Mouse (Mus musculus): ENCODE measurements at regions not wholly inside any gene's neighbourhood (a gene's known extent, or its start where the extent isn't known, plus 50 kb on each side); places are given as distances from the start of the nearest gene placed in this dataset.

- DNase-seq (ENCODE audit: low spot score in 2 of 2) = no peak
Measured at GRCm38 (mm10) chr10:14231464-14231863, 265.6 kb downstream of the Hivep2 start.

GRCm38 (mm10) chr10:14217284-14217683 is 251.4 kb downstream of the Hivep2 start:
- no peak for DNase-seq (ENCODE audit: low spot score in 2 of 2)

DNA sequence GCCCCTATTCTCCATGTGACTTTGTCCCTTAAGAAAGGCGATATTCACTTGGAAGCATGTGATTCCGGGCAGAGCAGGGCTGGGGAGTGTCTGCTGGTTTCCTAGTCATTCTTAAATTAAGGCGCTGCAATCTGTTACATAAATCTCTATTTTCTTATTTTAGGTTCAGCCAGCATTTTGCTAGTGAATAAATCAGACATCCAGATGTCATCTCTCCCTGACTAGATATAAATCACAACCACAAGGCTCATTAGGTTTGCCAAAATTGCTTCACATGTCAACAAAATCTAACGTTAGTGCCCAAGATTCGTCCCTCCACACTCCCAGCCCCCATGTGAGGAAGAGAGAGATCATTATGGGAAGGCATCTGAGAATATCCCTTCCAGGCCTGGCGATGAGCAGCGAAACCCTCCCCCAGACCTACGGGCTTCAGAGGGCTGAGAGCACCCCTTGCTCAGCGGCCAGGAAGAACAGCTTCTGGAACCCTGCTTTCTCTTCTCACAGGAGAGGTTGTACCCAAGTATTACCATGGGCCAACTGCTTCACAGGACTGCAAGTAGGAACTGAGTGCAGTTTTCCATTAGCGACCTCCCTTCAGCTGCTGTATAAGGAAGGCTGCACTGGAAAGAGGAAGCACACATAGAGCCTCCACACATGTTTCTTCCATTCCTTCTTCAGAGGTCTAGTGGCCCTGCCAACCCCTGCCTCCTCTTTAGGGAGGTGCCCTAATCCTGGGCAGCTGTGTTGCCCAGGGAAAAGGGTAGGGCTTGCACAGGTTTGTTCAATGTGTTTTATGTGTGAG is 250.5 kb downstream of the Hivep2 start:
- DNase-seq (ENCODE audit: low spot score in 2 of 2) = no peak

GRCm38 (mm10) chr10:14215512-14215911 is 249.6 kb downstream of the Hivep2 start:
- DNase-seq (ENCODE audit: low spot score in 2 of 2) = no peak

- no peak for DNase-seq (ENCODE audit: low spot score in 2 of 2)
Measured at GRCm38 (mm10) chr10:14213536-14213935, 247.7 kb downstream of the Hivep2 start.

DNA sequence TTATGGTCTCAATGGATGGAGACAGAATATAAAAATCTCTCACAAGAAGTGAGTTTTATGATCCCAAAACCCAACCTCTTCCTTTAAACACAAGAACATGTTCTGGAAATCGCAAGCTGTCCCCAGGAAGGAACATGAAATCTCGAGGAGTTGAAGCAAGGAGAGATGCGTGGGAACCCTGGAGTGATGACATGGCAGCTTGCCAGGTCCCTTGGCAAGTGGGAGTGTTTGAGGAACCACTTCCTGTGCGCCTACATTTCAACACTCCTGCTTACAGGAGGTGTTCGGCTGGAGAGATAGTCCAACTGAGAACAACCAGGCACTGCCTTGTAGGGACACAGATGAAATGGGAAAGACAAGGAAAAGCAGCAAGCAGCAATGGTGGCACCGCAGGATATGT is 246.1 kb downstream of the Hivep2 start:
- no peak for DNase-seq (ENCODE audit: low spot score in 2 of 2)

- no peak for DNase-seq (ENCODE audit: low spot score in 2 of 2)
Measured at GRCm38 (mm10) chr10:14211481-14211880, 245.6 kb downstream of the Hivep2 start.

DNA sequence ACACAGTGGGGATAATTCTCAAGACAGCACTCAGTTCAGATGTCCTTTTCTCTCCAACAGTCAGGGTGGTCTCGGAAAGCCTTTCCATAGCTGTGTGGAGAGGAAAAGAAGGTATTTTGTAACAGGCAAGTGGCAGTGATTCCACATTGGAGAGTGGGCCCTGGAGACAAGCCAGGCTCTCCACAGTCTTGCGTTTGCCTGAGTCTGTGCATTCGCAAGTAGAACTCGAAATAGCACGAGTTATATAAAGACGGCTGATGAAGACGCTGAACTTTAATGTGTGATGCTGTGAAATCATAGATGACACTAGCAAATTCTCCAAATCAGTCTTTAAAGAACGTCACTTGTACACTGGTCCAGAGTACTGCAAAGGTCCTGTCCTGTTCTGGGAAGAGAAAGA is 244.6 kb downstream of the Hivep2 start:
- no peak for DNase-seq (ENCODE audit: low spot score in 2 of 2)

DNA sequence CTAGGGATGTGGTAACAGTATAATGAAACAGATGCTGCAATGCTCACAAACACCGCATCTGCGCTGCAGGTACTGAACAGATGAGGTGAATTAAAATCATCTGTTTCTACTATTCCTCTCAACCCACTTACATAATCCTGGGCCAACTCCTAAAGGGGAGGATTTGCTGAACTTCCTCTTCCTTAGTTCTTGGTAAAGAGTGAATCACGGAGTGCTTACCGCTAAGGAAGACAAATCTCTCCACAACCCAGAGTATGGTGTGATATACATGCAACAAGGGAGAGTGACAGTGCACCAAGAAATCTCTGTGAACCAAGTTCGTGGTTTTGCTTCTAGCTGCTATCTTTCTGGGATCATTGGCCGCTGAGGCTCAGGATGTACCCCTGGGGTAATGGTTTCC is 244.2 kb downstream of the Hivep2 start:
- no peak for DNase-seq (ENCODE audit: low spot score in 2 of 2)

GRCm38 (mm10) chr10:14208206-14208605 is 242.3 kb downstream of the Hivep2 start:
- DNase-seq (ENCODE audit: low spot score in 2 of 2) = no peak

DNA sequence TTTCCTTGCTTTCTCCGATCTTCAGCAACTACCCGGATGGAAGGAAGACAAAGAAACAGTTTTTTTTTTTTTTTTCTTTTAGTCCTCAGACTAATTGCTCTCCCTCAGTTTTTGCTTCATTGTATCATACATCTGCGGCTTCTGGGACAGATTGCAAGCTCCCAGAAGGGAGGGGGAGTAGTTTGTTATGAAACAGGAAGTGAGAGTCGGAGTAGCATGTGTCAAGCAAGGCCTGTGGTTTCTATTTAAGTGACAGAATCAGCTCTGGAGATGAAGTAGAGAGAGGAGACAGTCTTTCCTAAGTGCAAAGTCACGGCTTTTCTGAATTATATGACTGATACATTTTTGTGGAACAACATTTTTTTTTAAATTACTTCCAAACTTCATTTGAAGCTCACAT is 241.7 kb downstream of the Hivep2 start:
- peak; percentile 71 to 74 for DNase-seq (ENCODE audit: low spot score in 2 of 2)

GRCm38 (mm10) chr10:14207051-14207570 is 241.2 kb downstream of the Hivep2 start:
- no peak for DNase-seq (ENCODE audit: low spot score in 2 of 2)
